Mouse (Mus musculus): Measurements from ENCODE around the gene Slc22a21. TPM values are rescaled to one million over a fixed set of nuclear protein-coding genes. Genes with fewer than 3 reads are reported as not detected.

The Slc22a21 gene
- 2.1 and 3.0 TPM in 2 replicates for polyA plus RNA-seq (2015; fragmentation: Nextera tagmentation; extraction: Ambion mirVana)

DNA sequence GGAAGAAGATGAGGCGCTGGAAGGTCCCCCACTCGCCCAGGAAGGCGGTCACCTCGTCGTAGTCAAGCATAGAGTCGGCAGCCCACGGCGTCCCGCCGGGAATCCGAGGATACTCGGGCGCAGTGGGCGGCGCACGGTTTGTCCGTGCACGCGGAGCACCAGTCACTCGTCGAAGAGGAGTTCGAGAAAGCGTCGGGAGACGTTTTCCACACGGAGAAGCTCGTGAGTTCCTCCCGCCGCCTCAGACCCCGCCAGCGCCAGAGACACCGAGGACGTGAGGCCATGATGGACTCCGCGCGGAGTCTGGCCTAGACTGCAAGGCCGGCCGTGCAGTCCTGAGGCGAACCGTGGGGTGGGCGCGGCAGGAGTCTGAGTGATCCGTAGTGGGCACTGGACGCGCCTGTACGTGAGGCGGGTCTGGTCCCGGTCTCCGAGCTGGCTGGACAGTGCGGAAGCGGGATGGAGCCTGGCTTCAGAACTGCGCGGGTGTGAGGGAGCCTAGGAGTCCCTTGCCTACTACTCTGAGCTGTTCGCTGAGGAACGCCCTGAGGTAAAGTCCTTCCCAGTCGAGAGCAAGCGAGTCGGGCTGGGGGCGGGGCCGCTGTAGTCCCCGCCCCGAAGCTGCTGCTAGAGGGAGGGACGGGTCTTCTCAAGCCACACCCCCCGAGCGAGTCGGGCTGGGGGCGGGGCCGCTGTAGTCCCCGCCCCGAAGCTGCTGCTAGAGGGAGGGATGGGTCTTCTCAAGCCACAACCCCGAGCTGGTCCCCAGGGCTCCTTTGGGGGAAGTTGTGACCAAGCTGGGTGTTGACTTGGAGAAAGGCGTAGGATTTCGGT, at the start of gene Slc22a21:
Gene Slc22a21 (minus strand): TSS at position 545 of the 834 bp plus-strand sequence.
- H3K27ac ChIP-seq: no peak within 1 kb of the TSS
- WGBS: 2% methylated on average over 73 of the region's 73 CpGs
- ATAC-seq (replicated peaks): peak; percentile 95

DNA sequence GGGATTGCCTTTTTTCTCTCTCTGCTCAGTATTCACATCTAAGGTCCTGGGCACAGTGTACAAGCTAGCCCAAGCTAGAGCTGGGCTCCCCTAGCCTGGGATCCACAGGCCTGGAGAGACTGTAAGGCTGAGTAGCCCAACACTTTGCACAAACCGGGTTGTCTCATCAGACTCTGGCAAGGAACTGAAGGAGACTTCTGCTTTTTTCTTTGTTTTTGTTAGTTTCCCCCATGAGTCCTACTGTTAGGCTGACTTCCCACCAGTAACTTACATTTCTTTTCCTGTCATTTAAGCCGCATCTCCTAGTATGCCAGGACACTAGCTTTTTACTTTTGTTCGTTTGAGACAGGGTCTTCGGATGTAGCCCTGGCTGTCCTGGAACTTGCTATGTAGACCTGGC, 48.9 kb upstream of the Slc22a21 start:
- 74% methylated on average over 4 of the region's 4 CpGs for WGBS
- Histone ChIP-seq H3K9me3 (no peaks in the 10 kb centered on the region), H3K4me3 (no peak overlapping the region), H3K4me2 (peak overlapping the region; percentile 96), H3K9ac (no peak overlapping the region), H3K27ac (no peak overlapping the region), H3K36me3 (replicated peaks) (no peaks in the 10 kb centered on the region), H3K4me1 (peaks cover 14% of the 10 kb centered on the region), H3K27me3 (replicated peaks) (0 out of 2 replicates have a peak, but pooled peaks cover 2% of the 10 kb centered on the region)
- ATAC-seq (replicated peaks): no peak

More for the DNA sequence above, at the start of gene Slc22a21:
- peak within 1 kb of the TSS; percentile 44 for H3K9ac ChIP-seq
- H3K4me3 ChIP-seq: peak within 1 kb of the TSS; percentile 47
- H3K9me3 ChIP-seq: no peaks in the 10 kb centered on the region
- H3K4me1 ChIP-seq: peaks cover 7% of the 10 kb centered on the region
- 0 out of 2 replicates have a peak, but pooled peaks cover 3% of the 10 kb centered on the region for H3K27me3 ChIP-seq (replicated peaks)
- H3K36me3 ChIP-seq (replicated peaks): no peaks in the 10 kb centered on the region
- H3K4me2 ChIP-seq: peak within 1 kb of the TSS; percentile 80

DNA sequence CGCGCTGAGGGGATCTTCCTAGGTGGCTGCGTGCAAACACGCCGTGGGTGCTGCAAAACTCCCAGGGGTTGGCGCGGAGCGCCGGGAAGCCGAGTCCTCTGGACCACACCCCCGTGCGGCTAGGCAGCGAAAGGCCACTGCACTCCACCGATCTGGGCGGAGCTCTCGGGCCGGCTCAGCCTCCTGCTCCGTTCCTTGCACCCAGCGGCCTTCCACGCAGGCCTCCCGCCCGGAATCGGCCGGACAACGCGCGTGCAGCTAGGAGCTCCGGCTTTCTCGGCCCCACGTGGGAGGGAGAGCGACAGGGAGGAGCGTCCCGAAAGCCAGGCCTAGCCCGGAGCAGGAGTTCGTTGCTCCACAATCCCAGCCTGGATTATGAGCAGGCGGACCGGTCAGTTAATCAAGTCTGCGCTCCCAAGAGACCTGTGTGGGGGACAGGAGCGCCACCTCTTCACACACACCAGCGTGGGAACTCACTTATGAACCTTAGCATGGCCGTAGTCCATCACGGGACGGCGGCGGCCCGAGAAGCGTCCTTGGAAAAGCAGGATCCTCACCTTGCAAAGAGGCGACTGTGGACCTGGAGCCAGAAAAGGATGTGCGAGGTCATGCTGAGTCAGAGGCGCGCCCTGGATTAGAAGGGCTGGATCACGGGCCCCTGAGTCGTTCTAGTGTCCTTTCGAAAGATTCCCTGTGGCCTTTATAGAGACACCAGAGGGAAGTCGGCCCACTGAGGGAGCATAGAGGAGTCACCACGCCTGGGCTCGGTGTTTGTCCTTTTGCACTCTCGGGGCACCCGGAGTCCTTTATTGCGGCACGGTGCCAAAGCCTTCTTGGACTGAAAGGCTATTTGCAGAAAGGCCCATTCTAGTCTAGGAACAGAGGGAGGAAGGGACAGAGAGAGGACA, 48.2 kb upstream of the Slc22a21 start, which contains the start of gene Slc22a4:
Gene Slc22a4 (minus strand): TSS at position 47 of the 908 bp plus-strand sequence.
- no peaks in the 10 kb centered on the region for H3K36me3 ChIP-seq (replicated peaks)
- H3K4me1 ChIP-seq: peaks cover 14% of the 10 kb centered on the region
- no peaks in the 10 kb centered on the region for H3K9me3 ChIP-seq
- 2% methylated on average over 60 of the region's 61 CpGs for WGBS
- peak within 1 kb of the TSS; percentile 57 for H3K4me3 ChIP-seq
- ATAC-seq (replicated peaks): peak; percentile 88
- H3K4me2 ChIP-seq: peak within 1 kb of the TSS; percentile 96
- H3K27ac ChIP-seq: peak within 1 kb of the TSS; percentile 21
- H3K27me3 ChIP-seq (replicated peaks): 0 out of 2 replicates have a peak, but pooled peaks cover 2% of the 10 kb centered on the region
- peak within 1 kb of the TSS; percentile 62 for H3K9ac ChIP-seq

DNA sequence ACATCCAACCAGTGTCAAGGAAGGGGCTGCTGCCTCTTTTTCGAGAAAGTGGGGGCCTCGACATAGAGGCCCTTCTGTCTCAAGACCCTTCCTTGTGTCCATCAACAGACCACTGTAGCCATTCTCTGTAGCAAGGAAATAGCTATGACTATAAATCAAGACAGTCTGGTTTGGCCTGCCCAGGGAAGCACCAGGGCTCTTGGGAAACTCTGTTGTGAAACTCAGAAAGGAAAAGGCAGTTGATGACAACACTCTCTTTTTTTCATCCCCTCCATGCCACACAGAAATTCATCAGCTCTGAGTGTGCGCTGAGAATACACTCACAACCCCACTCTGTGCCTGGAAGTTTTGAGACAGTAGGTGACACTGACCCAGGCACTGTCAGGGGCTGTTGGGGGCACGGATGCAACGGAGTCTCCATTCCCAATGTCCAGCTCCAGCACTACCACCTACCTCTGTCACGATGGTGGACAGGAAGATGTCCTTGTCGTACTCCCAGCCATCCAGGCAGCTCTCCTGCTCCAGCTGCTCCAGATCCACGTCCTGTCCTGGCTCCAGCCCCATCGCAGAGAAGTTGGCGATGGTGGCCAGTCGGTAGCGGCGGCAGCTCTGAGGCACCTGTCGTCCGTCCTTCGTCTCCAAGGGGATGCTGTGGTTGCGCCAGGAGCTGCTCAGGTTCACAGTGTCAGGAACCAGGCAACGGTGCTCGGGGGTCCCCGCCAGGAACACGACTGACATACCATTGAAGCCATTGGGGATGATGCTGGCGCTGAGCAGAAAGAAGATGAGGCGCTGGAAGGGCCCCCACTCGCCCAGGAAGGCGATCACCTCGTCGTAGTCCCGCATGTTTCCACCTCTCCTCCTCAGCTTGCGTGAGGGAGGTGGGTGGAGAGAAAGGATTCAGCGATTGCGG, 47.3 kb upstream of the Slc22a21 start:
- peak; percentile 74 for ATAC-seq (replicated peaks)

DNA sequence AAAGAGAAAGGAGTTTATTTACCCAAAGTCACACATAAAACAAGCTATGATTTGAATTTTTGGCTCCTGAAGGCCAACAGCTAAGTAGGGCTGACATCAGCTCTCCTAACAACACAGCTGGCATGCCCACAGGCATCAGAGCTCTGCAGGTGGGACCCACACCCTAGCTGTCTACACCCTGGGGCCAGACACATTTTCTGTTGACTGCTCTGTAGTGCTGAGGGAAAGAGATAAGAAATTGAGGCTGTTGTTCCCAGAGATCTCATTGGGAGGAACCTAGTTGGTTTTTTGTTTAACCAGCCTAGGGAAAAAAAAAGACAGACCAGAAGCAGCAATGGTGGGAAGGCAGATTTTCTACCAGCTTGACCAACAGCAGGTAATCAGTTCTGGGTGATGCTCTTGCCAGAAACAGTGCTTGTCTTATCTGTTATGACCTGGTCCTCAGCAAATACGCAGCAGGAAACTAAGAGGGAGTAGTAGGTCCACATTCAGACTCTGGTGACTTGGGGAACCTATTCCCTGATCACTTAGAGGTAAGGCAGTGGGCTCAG, 46.4 kb upstream of the Slc22a21 start:
- H3K4me2 ChIP-seq: no peak overlapping the region
- H3K27me3 ChIP-seq (replicated peaks): 0 out of 2 replicates have a peak, but pooled peaks cover 2% of the 10 kb centered on the region
- no peak for ATAC-seq (replicated peaks)
- H3K27ac ChIP-seq: no peak overlapping the region
- no peaks in the 10 kb centered on the region for H3K36me3 ChIP-seq (replicated peaks)
- H3K4me3 ChIP-seq: no peak overlapping the region
- H3K9me3 ChIP-seq: no peaks in the 10 kb centered on the region
- H3K9ac ChIP-seq: no peak overlapping the region
- H3K4me1 ChIP-seq: peaks cover 14% of the 10 kb centered on the region
- 79% methylated on average over 1 of the region's 1 CpGs for WGBS

More for the DNA sequence above, 47.3 kb upstream of the Slc22a21 start:
- peak overlapping the region; percentile 21 for H3K27ac ChIP-seq
- H3K4me3 ChIP-seq: peak overlapping the region; percentile 57
- H3K9me3 ChIP-seq: no peaks in the 10 kb centered on the region
- H3K9ac ChIP-seq: peak overlapping the region; percentile 62
- H3K36me3 ChIP-seq (replicated peaks): no peaks in the 10 kb centered on the region
- peak overlapping the region; percentile 96 for H3K4me2 ChIP-seq
- H3K4me1 ChIP-seq: peaks cover 14% of the 10 kb centered on the region
- H3K27me3 ChIP-seq (replicated peaks): 0 out of 2 replicates have a peak, but pooled peaks cover 2% of the 10 kb centered on the region
- 16% methylated on average over 31 of the region's 31 CpGs for WGBS

DNA sequence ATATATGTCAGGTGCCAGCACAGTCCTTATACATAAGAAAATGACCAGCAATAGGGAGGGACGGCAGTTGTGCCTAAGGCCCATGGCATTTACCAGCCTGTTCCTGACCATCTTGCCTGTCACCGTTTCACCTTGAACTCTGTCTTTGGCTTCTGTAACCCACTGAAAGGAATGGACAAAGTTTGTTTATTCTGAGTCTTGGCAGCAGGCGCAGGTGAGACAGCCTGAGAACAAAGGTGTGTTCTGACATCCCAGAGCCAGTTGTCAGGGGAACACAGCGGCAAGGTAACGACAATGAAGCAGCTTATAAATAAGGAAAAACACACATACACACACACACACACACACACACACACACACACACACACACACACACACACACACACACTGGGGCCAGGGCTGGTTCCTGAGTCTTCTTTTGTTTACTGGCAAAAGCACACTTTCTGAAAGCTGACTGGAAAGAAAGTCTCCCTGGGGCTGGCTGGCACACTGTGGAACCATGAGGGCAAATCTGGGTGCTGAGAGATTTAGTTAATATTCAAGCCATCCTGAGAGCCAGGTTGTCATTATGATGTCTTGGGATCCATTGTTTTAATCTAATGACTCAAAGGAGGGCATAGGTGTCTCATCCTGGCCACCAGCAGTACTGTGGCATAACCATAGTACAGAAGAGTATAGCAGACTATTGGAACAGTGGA, 41.4 kb upstream of the Slc22a21 start:
- WGBS: 91% methylated on average over 5 of the region's 5 CpGs
- Histone ChIP-seq H3K4me1 (no peaks in the 10 kb centered on the region), H3K36me3 (replicated peaks) (no peaks in the 10 kb centered on the region), H3K4me2 (no peak overlapping the region), H3K9me3 (no peaks in the 10 kb centered on the region), H3K9ac (no peak overlapping the region), H3K27me3 (replicated peaks) (no peaks in the 10 kb centered on the region), H3K4me3 (no peak overlapping the region), H3K27ac (no peak overlapping the region)
- no peak for ATAC-seq (replicated peaks)

DNA sequence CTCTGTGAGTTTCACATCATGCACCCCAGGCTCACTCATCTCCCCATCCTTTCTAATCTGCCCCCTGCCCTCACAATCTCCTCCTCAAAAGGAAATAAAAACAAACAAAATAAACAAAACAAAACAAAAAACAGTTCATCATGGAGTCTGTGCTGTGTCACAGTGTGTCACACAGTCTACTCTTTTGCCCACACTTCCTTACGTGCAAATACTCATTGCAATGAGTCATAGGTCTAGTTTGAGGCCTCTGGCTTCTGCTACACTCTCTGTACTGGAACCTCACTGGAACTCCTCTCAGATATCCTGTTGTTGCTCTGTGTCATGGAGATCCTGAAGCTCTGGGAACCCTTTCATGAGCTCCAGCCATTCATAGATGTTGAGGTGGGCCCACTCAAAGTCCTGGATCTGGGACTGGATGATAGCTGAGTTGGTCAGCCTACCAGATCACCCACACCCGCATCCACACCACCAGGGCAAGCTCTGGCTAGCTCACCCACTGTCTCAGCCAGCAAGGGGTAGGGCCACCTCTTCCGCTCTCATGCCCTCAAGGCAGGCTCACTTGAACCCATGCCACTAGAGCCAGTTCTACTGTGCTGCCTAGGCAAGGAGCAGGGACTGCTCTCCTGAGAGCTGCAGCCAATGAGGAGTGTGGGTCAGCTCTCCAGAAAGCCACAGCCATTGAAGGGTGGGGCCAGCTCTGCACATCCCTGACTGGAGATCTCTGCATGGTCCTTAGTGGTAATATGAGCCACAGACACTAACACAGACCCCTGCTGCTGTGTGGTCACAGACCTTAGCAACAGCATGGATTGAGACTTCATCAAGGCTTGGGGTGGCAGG, 39.0 kb upstream of the Slc22a21 start:
- WGBS: 84% methylated on average over 3 of the region's 3 CpGs

DNA sequence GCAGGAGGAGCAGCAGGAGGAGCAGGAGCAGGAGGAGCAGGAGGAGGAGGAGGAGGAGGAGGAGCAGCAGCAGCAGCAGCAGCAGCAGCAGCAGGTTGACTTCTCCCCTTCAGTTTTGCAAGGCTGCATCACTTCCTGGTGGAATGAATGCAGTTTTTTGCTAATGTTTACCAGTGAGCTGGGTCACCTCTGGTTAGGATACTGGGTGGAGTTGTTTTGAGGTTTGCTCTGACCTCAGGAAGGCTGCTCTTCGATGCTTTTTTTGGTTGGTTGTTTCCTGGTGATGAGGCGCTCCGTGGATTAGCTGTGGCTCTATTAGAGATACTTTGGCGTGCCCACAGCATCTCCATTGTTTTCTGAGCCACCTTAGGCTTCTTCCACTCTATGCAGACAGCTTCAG, 37.5 kb upstream of the Slc22a21 start:
- Histone ChIP-seq H3K36me3 (replicated peaks) (no peaks in the 10 kb centered on the region), H3K27ac (no peak overlapping the region), H3K27me3 (replicated peaks) (no peaks in the 10 kb centered on the region), H3K9me3 (no peaks in the 10 kb centered on the region), H3K4me2 (no peak overlapping the region), H3K4me1 (no peaks in the 10 kb centered on the region), H3K9ac (no peak overlapping the region), H3K4me3 (no peak overlapping the region)
- ATAC-seq (replicated peaks): no peak
- 72% methylated on average over 4 of the region's 4 CpGs for WGBS

More for the DNA sequence above, 39.0 kb upstream of the Slc22a21 start:
- no peaks in the 10 kb centered on the region for H3K9me3 ChIP-seq
- H3K27ac ChIP-seq: no peak overlapping the region
- H3K27me3 ChIP-seq (replicated peaks): no peaks in the 10 kb centered on the region
- H3K4me2 ChIP-seq: no peak overlapping the region
- no peak overlapping the region for H3K4me3 ChIP-seq
- no peaks in the 10 kb centered on the region for H3K36me3 ChIP-seq (replicated peaks)
- H3K4me1 ChIP-seq: no peaks in the 10 kb centered on the region
- no peak overlapping the region for H3K9ac ChIP-seq
- no peak for ATAC-seq (replicated peaks)

DNA sequence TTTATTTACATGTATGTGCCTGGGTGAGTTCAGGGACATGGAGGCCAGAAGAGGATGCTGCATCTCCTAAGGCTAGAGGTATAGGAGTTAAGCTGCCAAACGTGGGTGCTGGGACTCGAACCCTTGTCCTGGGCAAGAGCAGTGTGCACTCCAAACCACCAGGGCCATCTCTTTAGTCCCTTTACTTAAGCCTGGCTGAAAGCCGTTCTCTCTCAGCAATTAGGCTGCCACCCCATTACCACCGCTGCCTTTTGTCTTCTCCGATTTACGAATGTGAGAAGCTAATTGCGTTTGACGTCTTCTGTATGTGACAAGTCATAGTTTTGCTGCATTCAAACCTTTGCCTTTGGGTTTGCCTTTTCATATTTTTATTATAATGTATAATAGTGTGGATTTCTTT, 35.9 kb upstream of the Slc22a21 start:
- no peak for ATAC-seq (replicated peaks)
- no peak overlapping the region for H3K9ac ChIP-seq
- no peak overlapping the region for H3K4me2 ChIP-seq
- H3K4me3 ChIP-seq: no peak overlapping the region
- no peaks in the 10 kb centered on the region for H3K4me1 ChIP-seq
- 73% methylated on average over 8 of the region's 8 CpGs for WGBS
- no peaks in the 10 kb centered on the region for H3K9me3 ChIP-seq
- H3K27me3 ChIP-seq (replicated peaks): no peaks in the 10 kb centered on the region
- H3K36me3 ChIP-seq (replicated peaks): no peaks in the 10 kb centered on the region
- no peak overlapping the region for H3K27ac ChIP-seq

DNA sequence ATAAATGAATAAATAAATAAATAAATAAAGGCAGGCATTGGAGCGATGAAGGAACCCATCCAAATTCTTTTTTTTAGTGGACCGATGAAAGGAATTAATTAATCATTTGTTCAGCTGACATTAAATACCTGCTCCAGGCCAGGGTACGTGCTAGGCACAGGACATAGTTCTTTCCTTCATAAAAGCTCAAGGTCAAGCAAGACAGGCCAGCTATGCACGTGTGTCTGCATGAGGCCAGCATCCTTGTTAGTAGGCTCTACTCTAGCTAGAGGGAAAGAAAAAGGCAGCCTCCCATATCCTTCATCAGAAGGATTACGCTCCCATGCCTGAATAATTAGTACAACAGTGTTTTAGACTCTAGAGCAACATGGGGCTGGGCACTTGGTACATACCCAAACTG, 32.8 kb upstream of the Slc22a21 start:
- no peak overlapping the region for H3K4me2 ChIP-seq
- 86% methylated on average over 5 of the region's 5 CpGs for WGBS
- H3K27me3 ChIP-seq (replicated peaks): no peaks in the 10 kb centered on the region
- ATAC-seq (replicated peaks): no peak
- H3K9ac ChIP-seq: no peak overlapping the region
- H3K36me3 ChIP-seq (replicated peaks): no peaks in the 10 kb centered on the region
- no peaks in the 10 kb centered on the region for H3K4me1 ChIP-seq
- H3K9me3 ChIP-seq: no peaks in the 10 kb centered on the region
- no peak overlapping the region for H3K27ac ChIP-seq
- H3K4me3 ChIP-seq: no peak overlapping the region

All from midbrain, embryonic 15.5 days (tissue).